ENCODE assay signal across 9 mouse cellular contexts in genomic region chr9:66283565-66284203, GRCm38 (mm10).
DNase-seq lines count a peak whose midpoint lies in the region; TF ChIP-seq lines count a peak whose summit lies in the region.
"Had no signal": no experiment of that assay in that cellular context is flagged by ENCODE, and none has a peak within 500 bp of the region (broad histone marks: within the 10 kb centered on the region; RNA-seq: fewer than 3 reads in every experiment).

No protein-coding gene starts in this region.

- peak; percentile 63 to 83 for DNase-seq in heart, adult 18-20 months
- DNase-seq in heart, postnatal 25 days (ENCODE audit: low spot score): no peak
- peak; percentile 63 for DNase-seq in ES-E14 (ENCODE audit: low read depth, low spot score)
- peak; percentile 76 for DNase-seq in cerebellum, adult 11 months
- DNase-seq in frontal cortex, postnatal 25 days (ENCODE audit: low spot score in 2 of 2): peak; percentile 52 to 66
- peak; percentile 87 for DNase-seq in kidney, postnatal 10 days
- DNase-seq in lung, adult 2 months: peak; percentile 64
- peak; percentile 59 to 73 for DNase-seq in spleen, adult 2 months (ENCODE audit: low read depth in 1 of 2, low spot score in 2 of 2)

- H3K27me3 ChIP-seq in spleen, adult 2 months (ENCODE audit: control insufficient read depth, insufficient read depth, low read length): no peaks in the 10 kb centered on the region
- H3K27me3 ChIP-seq: limb, embryonic 13.5 days had no signal

- H3K36me3 ChIP-seq in ES-E14 (ENCODE audit: control insufficient read depth, insufficient read depth, low read length, poor library complexity, severe bottlenecking): no peaks in the 10 kb centered on the region
- H3K36me3 ChIP-seq in spleen, adult 2 months (ENCODE audit: control insufficient read depth, insufficient read depth, low read length): no peaks in the 10 kb centered on the region
- H3K36me3 ChIP-seq: limb, embryonic 13.5 days had no signal

- no peak overlapping the region for H3K9ac ChIP-seq in ES-E14 (ENCODE audit: insufficient read depth, low read depth, low read length, poor library complexity, severe bottlenecking)
- H3K9ac ChIP-seq: limb, embryonic 13.5 days had no signal

- intact Hi-C loops in heart, postnatal 25 days (cut with DNase I): loop anchor here (2.0 kb wide), 1 partner anchor 125 kb away; the partner anchor contains the start of gene Dapk2

- TF ChIP-seq CTCF in lung, adult 2 months (IDR thresholded peaks at IDR 0.05; ENCODE audit: insufficient read depth, low read length): peak; percentile 33
- TF ChIP-seq CTCF in spleen, adult 2 months (IDR thresholded peaks at IDR 0.05; ENCODE audit: extremely low read depth, insufficient read depth, insufficient read length, insufficient replicate concordance): peak; percentile 38; the same call in 1 of the 2 replicates

- H3K9me3 ChIP-seq in ES-E14 (ENCODE audit: control insufficient read depth, insufficient read depth, low read depth, low read length): no peaks in the 10 kb centered on the region
- H3K9me3 ChIP-seq: limb, embryonic 13.5 days had no signal

- TF ChIP-seq POLR2A in lung, adult 2 months (IDR thresholded peaks at IDR 0.05; ENCODE audit: borderline replicate concordance, extremely low read depth, low read depth, low read length): no peak
- no peak for TF ChIP-seq POLR2A in spleen, adult 2 months (IDR thresholded peaks at IDR 0.05; ENCODE audit: low read depth, low read length)

- H3K4me1 ChIP-seq in ES-E14 (ENCODE audit: control insufficient read depth in 2 of 2, insufficient read depth in 2 of 2, low read length in 2 of 2, poor library complexity in 1 of 2): peaks cover 0 to 4% of the 10 kb centered on the region in 2 experiments; a peak in 2 of 4 replicates
- H3K4me1 ChIP-seq in lung, adult 2 months (ENCODE audit: control insufficient read depth, insufficient read depth, low read length): no peaks in the 10 kb centered on the region; the same call in 1 of the 2 replicates
- peaks cover 28% of the 10 kb centered on the region; the same call in 1 of the 2 replicates for H3K4me1 ChIP-seq in spleen, adult 2 months (ENCODE audit: control insufficient read depth, insufficient read depth, insufficient read length)

- no peak overlapping the region for H3K27ac ChIP-seq in ES-E14 (ENCODE audit: insufficient read depth, low read depth, low read length, poor library complexity, severe bottlenecking)
- H3K27ac ChIP-seq in spleen, adult 2 months (ENCODE audit: insufficient read depth, low read length): no peak overlapping the region
- H3K27ac ChIP-seq: limb, embryonic 13.5 days had no signal

- in situ Hi-C loops in ES-E14 (cut with MboI; ENCODE audit: low sequenced_read_pairs in 2 of 2, unreplicated experiment in 2 of 2): no loop called here

- 0% methylated on average over 2 of the region's 2 CpGs for WGBS in lung, adult 2 months
- 3% methylated on average over 2 of the region's 2 CpGs for WGBS in spleen, adult 2 months

- H3K4me3 ChIP-seq in ES-E14 (ENCODE audit: insufficient read depth in 1 of 2, low read depth in 1 of 2, low read length in 2 of 2, poor library complexity in 1 of 2, severe bottlenecking in 1 of 2): no peak overlapping the region
- H3K4me3 ChIP-seq in lung, adult 2 months (replicated peaks; ENCODE audit: extremely low read depth, low read depth, low read length): no peak overlapping the region
- no peak overlapping the region for H3K4me3 ChIP-seq in spleen, adult 2 months (ENCODE audit: extremely low read depth, insufficient read depth, insufficient read length)
- H3K4me3 ChIP-seq: limb, embryonic 13.5 days had no signal

TF ChIP-seq in ES-E14, 5 proteins besides CTCF, POLR2A, EP300 and RAD21:
- no peak for TF ChIP-seq CHD2 (IDR thresholded peaks at IDR 0.05; ENCODE audit: low read depth, low read length)
- TF ChIP-seq ZC3H11A (IDR thresholded peaks at IDR 0.05; ENCODE audit: borderline replicate concordance, low read depth, low read length): 0 out of 2 replicates have a peak, but pooled peaks have one; percentile 14
